Mouse (Mus musculus) heart, postnatal 4 days (tissue): ENCODE measurements around the gene Gripap1. TPM values are rescaled to one million over a fixed set of nuclear protein-coding genes. Genes with fewer than 3 reads are reported as not detected.
"Not testable (repeated sequence)": the region's sequence is repeated elsewhere in the genome, so short reads cannot be mapped to it uniquely, and the experiment has no call there.

ENCODE experiments used
- DNase-seq: peaks from one replicate; pipeline ENCODE4 v3.0.0; 2021
- total RNA-seq, 2 experiments: library from RNA; stranded (reverse); gene quantifications; 2 replicates each; pipeline ENCODE4 v1.2.3; 2021

Gene Gripap1
- total RNA-seq, 2 experiments from 2014 or later: 23.7 to 28.4 TPM

DNA sequence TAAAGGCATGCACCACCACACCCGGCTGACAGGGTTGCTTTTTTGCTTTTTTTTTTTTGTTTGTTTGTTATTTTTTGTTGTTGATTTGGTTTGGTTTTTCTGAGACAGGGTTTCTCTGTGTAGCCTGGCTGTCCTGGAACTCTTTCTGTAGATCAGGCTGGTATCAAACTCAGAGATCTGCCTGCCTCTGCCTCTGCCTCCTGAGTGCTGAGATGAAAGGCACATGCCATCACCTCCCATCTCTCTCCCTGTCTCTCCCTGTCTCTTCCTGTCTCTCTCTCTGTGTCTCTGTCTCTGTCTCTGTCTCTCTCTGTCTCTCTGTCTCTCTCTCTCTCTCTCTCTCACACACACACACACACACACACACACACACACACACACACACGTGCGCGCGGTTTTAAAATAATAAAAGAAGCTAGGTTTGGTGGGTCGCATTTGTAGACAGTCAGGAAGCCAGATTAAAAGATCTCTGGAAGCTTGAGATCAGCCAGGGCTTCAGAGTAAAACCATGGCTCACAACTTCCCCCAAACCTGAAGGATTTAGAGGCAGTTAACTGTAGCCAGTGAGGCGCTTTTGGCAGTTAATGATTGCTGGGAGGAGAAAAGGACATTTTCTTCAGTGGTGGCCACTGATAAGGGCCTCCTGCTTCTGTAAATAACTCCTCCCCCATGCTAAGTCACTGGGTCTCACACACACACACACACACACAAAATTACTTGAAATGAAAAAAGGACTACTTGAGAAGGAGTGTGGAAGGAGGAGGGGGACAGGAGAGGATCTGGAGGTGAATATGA, 10.9 kb upstream of the Gripap1 start:
- DNase-seq: no peak

DNA sequence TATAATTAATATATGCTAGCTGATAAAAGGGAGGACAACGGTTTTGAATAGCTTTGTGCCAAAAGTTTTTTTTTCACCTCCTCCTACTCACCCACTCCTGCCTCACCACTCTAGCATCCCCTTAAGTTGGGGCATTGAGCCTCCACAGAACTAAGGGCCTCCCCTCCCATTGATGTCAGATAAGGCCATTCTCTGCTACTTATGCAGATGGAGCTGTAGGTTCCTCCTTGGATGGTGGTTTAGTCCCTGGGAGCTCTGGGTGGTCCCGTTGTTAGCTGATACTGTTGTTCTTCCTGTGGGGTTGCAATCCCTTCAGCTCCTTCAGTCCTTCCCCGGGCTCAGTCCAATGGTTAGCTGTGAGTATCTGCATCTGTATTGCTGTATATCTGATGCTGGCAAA, 10.3 kb upstream of the Gripap1 start:
- DNase-seq: no peak

DNA sequence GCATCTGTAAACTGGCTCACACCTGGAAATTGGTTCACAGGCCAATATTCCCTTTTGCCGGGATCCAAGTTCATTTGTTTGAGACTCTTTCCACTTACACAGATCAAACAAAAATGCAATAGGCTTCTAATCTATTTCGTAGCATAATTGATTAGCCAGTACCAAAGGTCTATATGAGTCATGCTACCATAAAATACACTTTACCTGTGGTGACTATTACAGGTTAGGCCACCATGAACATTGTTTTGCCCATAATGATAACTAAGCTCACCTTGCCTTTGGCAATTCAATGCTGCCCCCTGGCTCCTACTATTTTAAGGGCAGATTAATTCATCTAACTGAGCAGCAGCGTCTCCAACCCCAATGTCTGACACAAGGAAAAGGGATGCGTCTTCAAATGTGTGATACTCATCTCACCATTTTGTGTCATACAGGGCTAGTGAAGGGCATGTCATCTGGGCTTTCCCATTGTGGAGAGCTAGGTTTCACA, 6.9 kb upstream of the Gripap1 start:
- DNase-seq: no peak

DNA sequence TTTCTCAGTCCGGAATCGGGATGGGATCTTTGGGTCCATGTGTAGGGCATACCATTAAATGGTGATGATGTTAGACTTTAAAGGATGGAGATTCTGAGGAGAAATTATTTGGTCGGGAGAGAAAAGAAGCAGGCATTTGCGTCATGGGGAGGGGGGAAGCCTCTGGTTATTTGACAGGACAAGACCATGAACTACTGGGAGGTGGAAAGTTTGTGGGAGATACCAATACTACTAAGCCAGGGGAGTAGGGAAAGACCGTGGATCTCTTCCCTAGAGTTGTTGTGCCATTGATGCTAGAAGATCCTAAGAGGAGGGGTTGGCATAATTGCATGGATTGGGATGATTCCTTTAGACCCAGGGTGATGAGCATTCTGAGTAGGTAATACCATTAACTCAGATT, 744 bp downstream of the Gripap1 start:
- no peak for DNase-seq

DNA sequence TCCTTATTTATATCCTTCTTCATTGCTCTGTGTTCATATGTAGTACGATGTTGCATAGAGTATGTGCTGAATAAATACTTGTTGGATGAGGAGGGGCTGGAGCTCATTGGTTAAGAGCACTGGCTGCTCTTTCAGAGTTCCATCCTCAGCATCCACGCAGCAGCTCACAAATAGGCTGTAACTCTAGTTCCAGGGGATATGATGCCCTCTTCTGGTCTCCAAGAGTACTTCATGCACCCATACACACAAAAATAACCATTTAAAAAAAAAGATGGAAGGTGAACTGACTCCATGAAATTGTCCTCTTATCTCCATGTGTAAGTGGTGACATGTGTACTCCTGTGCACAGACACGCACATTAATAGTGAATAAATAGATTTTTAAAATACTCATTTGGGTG, 3.8 kb downstream of the Gripap1 start:
- DNase-seq: no peak

DNA sequence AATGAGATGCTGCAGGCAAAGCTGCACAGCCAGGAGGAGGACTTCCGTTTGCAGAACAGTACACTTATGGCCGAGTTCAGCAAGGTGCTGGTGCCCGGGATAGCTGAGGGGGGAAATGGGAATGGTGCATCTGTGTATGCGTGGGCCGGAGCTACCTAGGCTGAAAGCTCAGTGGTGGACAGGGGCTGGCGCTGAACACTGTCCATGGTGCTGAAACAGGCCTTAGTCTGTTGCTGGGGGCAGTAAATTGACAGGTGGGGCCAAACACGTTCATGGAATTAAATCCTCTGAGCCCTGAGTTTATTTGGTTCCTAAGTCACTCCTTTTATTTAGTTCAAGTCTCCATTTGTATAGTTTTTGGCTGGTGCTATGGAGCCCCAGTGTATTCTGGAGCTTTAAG, 5.5 kb downstream of the Gripap1 start:
- peak; percentile 60 for DNase-seq

DNA sequence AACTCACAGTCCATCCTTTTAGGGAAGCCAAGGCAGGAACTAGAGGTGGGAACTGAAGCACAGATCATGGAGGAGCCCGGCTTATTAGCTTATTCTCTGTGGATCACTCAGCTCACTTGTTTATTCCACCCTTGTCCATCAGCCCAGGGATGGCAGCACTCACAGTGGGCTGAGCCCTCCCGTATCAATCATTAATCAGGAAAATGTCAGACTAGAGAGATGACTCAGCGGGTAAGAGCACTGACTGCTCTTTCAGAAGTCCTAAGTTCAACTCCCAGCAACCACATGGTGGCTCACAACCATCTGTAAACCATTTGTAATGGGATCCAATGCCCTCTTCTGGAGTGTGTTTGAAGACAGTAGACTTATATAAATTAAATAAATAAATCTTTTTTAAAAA, 7.8 kb downstream of the Gripap1 start:
- DNase-seq: no peak

DNA sequence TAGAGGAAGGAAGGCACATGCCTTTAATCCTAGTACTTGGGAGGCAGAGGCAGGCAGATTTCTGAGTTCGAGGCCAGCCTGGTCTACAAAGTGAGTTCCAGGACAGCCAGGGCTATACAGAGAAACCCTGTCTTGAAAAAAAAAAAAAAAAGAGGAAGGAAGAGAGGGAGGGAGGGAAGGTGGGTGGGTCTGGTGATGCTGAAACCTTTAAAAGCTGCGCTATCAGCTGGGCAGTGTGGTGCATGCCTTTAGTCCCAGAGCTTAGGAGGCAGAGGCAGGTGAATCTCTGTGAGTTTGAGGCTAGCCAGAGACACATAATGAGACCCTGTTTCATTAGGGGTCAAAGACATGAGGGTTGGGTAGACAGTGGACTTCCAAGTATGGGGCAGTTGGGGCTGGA, 12.6 kb downstream of the Gripap1 start:
- not testable (repeated sequence) for DNase-seq

DNA sequence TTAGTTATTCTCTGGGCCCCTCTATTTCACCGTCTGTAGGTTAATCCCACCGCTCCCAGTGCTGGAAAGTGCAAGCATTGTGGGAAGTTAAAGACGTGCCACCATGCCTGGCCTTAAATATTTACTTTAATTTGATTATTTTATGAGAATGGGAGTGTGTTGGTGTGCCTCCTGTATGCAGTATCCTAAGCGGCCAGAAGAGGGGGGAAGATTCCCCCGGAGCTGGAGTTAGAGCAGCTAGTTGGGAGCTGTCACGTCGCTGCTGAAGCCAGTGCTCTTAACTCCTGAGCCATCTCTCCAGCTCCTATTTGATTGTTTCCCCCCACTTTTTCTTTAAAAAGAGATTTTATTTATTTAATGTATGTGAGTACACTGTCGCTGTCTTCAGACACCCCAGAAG, 25.5 kb downstream of the Gripap1 start:
- peak; percentile 47 for DNase-seq

DNA sequence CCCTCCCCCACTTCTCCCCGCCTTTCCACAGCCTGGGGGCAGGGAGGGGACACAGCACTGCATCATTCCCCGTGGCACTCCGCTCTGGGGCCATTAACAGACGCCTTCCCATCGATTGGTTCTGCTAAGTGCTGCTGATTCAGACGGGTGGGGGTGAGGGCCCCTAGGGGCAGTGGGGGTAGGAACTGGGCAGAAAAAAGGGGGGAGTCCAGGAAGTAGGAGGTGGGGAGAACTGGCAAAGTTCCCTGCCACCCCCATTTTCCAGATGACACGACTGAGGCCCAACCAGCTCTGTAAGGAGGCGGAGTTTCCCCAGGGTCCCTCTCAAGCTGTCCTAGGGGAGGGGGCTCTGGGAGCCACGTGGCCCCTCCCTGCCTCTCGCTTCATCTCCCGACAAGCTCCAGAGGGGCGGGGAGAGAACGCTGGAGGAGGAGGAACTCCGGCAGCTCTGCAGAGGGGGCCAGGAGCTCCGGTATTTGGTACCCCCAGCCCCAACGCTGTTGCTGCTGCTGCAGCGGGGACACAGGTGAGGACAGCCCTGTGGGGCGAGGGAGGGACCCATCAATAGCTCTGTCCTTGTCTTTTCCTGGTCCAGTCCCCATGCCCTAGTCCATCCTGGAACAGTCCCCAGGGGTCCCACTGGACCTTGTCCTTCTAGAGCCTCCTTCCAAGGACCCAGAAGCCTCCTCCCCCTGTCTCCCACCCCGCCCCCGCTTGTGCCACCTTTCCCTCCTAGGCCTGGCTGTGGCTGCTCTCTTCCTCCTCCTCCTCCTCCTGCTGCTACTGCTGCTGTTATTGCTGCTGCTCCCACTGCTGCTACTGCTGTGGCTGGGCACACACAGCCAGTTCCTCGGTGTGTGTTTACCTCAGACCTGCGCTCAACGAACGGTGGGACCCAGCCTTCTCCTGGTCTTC, 32.6 kb downstream of the Gripap1 start, which contains the start of gene Kcnd1:
Gene Kcnd1, plus strand, starts transcription at position 425 of the 915 bp plus-strand sequence.
- peak; percentile 37 for DNase-seq

DNA sequence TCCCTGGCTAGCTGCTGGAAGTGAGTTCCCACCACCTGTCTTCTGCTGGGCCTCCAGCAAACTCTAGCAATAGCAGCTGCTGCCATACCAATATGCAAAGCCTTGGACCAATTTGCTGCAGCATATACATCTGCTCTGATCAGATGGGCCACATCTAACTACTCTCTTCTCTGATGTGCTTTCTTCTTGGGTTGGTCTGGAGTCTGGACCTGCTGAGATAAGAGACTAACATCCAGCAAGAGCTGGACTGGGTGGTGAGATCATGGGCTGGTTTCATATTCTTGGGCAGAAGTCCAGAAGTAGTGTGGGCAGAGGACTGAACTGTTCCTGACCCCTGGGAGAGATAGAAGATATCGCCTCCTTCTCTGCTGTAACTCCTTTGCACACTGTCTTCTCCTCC, 47.6 kb downstream of the Gripap1 start:
- no peak for DNase-seq

DNA sequence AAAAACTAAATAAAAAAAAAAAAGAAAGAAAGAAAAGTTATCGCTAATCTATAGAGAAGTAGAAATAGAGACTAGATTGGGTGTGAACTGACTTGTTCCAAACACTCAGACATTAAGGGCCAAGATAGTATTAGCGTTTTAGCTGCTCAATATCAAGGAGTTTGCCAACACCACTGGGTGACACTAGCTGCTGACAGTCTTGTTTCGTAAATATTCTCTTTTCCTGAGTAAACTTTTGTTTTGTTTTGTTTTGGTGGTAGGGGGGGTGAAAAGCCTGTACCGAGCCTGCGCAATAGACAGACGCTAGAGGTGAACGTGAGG, 51.2 kb downstream of the Gripap1 start:
- no peak for DNase-seq

DNA sequence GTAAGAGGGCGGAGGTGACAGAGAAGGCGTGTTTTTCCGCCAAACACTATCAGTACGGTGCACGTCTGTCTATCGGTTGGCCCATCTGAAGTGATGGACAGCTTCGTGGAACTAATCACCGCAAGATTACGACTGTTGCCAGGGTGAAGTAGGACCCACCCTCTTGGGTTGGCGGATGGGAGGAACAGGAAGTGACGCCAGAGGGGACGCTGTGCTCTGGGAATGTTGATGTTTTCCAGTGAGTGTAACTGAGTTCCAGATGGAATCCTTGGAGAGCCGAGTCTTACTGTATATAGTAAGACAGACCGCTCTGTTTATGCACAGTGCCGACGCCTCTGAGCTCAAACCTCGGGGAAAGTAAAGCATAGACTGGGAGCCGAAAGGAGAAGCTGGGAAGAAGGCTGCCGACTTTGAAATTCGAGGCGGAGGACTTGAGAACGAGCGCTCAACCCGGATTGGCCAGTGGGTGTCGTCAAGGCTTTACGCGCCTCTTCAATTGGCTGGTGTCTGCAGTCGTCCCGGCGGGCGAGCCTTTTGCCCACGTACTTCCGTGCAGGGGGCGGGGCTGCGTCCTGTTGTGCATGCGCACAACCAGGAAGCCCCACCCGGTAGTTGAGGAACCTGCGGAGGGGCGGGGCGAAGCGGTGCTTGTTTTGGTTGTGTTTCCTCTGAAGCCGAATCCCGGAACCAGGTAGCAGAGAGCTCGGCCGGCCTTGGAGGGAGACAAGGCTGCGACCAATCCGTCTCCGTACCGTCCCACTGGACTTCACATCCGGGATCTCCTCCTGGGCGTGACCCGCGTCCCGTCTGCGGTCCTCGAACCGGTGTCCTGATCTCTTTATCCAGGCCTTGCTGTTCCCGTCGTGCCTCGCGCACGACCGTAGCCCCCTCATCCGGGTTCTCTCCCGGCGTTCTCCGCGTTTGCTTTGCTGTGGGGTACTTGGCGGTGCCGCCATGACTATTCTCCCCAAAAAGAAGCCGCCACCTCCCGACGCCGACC, 51.9 kb downstream of the Gripap1 start, which contains the start of gene Otud5:
Gene Otud5, plus strand, starts transcription at position 202 of the 1,000 bp plus-strand sequence.
- peak; percentile 93 for DNase-seq

DNA sequence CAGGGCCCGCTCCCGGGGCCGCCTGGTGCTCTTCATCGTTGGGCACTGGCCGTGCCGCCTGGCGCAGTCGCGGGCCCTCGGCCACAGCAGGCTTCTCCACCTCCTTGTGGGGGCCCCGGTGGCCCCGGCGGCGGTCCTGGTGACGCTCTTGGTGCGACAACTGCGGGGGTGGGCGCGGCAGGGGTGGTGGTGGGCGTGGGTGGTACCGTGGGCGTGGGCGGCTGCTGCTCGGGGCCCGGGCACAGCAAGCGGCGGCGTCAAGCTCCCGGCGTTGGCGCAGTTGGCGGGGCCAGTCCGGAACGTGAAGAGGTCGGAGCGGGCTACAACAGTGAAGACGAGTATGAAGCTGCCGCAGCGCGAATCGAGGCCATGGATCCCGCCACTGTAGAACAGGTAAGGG, 52.8 kb downstream of the Gripap1 start:
- peak; percentile 24 for DNase-seq

DNA sequence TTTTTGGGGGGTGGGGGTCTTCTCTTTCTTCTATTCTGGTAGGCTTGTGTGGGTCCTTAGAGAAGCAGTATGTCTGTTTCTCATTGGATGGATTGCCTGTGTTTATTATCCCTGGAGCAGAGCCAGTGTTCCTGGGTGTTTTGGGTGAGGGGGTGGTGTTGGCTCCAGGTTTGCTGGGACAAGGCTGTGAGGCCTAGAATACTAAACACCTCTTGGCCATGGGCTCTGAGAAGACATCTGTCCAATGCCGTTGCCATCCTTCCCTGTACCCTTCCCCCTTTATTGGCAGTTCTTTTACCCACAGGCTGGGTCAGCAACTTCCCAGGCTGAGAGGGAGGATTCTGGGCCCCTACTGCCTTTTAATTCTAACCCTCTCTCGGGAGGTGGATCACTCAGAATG, 58.3 kb downstream of the Gripap1 start:
- DNase-seq: no peak

DNA sequence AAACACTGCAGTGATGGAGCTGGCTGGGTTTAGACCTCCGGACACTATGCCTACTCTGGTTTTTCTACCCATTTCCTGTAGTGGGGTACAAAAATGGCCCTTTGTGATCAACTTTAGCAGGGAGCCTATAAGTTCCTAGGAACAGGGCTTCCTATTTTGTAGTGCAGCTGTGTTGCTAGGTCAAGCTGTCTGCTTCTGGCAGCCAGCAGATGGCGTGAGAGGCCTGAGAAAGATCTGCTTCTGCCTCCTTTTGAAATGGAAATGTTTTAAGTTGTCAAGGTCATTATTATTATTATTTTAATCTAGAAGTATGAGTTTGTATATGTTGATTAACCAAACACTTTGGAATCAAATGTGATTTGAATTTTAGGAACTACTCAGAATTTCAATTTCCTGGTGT, 65.0 kb downstream of the Gripap1 start:
- peak; percentile 45 for DNase-seq

DNA sequence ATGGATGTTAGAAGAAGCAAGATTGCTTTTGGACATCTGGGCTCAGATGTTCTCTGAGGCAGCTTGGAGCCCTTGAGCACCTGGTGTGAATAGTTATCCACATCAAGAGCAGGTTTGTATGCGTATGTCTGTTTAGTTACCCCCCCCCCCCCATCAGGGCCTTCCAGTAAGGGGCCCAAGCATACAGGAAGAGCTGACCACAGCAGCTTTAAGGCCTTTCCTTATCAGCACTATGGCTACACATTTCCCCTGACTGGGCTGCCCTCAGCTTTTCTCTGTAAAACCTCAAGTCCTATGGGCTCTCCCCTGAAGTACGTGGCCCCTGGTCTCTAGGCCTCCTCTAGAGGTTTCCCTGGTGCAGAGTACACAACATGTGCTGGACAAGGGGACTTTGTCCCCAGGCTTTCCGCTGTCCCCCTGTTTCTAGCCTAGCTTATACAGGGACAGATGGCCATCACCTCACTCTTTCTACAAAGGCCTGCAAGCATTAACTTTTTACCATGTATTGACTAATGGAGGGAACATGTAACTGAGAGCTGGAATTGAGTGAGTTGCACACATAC, 69.7 kb downstream of the Gripap1 start:
- no peak for DNase-seq

DNA sequence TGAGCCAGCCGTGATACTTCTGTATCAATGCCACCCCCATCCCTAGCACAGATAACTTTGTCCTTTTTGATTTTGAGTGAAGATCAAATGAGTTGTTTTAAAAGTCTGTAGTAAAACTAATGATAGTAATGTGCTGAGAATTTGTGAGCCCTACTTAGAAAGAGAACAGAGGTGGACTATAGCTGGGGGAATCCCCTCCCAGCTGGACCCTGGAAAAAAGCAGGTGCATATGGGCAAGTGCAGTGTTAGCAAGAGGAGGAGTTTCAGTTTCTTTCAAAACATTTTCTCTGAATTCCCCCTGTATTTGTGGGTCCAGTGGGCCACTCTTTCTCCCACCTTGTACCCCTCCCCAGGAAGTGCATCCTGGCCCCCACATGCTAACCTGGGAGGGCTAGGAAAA, 73.6 kb downstream of the Gripap1 start:
- DNase-seq: no peak

DNA sequence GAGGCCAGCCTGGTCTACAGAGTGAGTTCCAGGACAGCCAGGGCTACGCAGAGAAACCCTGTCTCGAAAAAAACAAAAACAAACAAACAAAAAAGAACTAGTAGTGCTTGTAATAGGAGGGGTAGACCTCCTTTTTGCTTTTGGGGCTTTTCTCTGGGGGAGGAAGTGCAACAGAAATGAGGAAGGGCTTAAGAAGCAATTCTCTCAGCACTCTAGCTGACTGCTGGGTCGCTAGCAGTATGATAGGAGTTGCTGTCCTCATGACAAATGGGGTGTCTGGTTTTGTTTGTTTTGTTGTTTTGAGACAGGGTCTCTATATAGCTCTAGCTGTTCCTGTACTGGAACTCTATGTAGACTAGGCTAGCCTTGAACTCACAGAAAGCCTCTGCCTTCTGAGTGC, 75.0 kb downstream of the Gripap1 start:
- DNase-seq: no peak

DNA sequence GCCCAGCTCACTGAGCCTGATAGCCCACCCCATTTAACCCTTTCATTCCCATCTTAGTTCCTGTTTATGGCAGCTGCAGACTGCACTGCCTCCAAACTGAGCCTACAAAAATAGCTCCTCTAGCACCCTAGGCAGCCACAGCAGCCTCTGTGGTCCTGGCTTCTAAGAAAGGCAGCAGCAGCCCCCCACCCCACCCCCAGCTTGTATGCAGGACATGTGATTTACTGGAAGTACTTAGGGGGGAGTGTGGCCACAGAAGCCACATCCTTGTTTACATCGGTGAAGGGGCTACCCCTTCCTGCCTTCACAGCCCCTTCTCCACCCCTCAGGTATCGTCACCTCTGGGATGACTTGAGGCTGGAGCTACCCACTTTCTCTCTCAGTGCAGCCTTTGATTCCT, 75.8 kb downstream of the Gripap1 start:
- DNase-seq: no peak

DNA sequence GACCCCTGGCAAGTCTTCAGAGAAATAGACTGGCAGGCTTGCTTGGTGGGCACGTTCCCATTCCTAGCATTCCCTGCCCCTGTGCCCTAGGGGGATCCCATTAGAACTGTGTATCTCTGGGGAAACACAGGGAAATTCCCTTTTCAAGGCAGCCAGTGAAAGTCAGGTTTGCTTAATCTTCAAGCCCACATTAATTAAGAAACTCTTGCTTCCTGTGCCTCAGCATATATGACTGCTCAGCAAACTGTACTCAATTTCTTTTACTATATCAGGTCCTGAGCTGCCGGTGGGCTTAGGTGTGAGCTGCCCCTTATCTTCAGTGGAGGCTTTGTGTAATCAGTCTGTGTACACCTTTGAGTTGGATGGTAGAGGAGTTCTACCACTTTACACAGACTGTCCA, 76.2 kb downstream of the Gripap1 start:
- no peak for DNase-seq

DNA sequence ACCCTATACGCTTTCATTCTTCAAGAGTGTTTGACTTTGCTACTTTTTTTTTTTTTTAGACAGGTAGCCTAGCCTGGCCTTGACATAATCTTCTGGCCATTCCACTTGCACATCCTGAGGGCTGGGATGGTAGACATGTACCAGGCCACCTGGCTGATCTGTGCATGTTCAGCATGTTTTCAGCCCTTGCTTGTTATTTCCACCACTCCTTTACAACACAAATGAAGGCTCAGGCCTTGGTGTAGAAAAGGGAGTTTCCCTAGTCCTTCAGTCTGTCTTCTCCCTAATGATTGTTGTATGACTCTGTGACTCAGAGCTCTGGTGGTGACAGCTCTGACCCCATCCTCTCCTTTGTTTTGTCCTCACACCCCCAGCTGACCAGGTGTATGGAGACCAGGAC, 77.6 kb downstream of the Gripap1 start:
- DNase-seq: no peak
